Mouse (Mus musculus) heart, embryonic 15.5 days (tissue): ENCODE data around the gene Zbtb9. TPM values are rescaled to one million over a fixed set of nuclear protein-coding genes. Genes with fewer than 3 reads are reported as not detected.

Source experiments
- ATAC-seq: fragments of 200-750 bp; cut with Nextera tagmentation; replicated peaks from 2 replicates; pipeline ENCODE4 v1.8.0; 2017; ENCODE audit warnings: low read depth, moderate TSS enrichment; ENCODE audit not compliant: insufficient number of reproducible peaks, insufficient read depth, low FRiP score
- H3K27ac ChIP-seq: fragments of 300-500 bp; sonication (generic); 2 replicates; pipeline ENCODE4 v1.5.1; 2015; ENCODE audit warnings: mild to moderate bottlenecking, inconsistent platforms
- H3K27me3 ChIP-seq: fragments of 300-500 bp; sonication (generic); 2 replicates; pipeline ENCODE4 v1.6.1; 2015; ENCODE audit warnings: inconsistent platforms
- H3K36me3 ChIP-seq: fragments of 300-500 bp; sonication (generic); 2 replicates; pipeline ENCODE4 v1.6.1; 2015; ENCODE audit warnings: mild to moderate bottlenecking, inconsistent platforms
- H3K4me1 ChIP-seq: fragments of 300-500 bp; sonication (generic); replicated peaks from 2 replicates; pipeline ENCODE4 v1.6.1; 2015; ENCODE audit warnings: inconsistent platforms
- H3K4me2 ChIP-seq: fragments of 300-500 bp; sonication (generic); 2 replicates; pipeline ENCODE4 v1.6.1; 2015; ENCODE audit warnings: inconsistent platforms, mild to moderate bottlenecking, moderate library complexity
- H3K4me3 ChIP-seq: fragments of 300-500 bp; sonication (generic); 2 replicates; pipeline ENCODE4 v1.5.1; 2015; ENCODE audit warnings: mild to moderate bottlenecking, inconsistent platforms
- H3K9ac ChIP-seq: fragments of 300-500 bp; sonication (generic); 2 replicates; pipeline ENCODE4 v1.6.1; 2015; ENCODE audit warnings: mild to moderate bottlenecking, inconsistent platforms
- H3K9me3 ChIP-seq: fragments of 300-500 bp; sonication (generic); replicated peaks from 2 replicates; pipeline ENCODE4 v1.6.1; 2016; ENCODE audit warnings: inconsistent platforms
- WGBS: fragments of 180-500 bp; shearing (Covaris S2); methylation state at CpG from one replicate; pipeline ENCODE4 v1.1.7; 2015; ENCODE audit warnings: mixed read lengths; 5-methylcytosine and 5-hydroxymethylcytosine counted together
- polyA plus RNA-seq: library from polyadenylated mRNA; unstranded; fragments of >200 nt; fragmentation: Nextera tagmentation; extraction: Ambion mirVana; gene quantifications from 2 replicates; pipeline ENCODE4 v1.2.1, GENCODE M21; 2015

The Zbtb9 gene
- polyA plus RNA-seq, 1 experiment from 2014 or later = 8.3 TPM

- WGBS = 51% methylated on average over 12 of the region's 12 CpGs
- H3K36me3 ChIP-seq = no peaks in the 10 kb centered on the region
- H3K27ac ChIP-seq = no peak overlapping the region
- H3K9me3 ChIP-seq = no peaks in the 10 kb centered on the region
- H3K9ac ChIP-seq = no peak overlapping the region
- H3K4me2 ChIP-seq = peak overlapping the region; percentile 39; the same call in 1 of the 2 replicates
- H3K4me1 ChIP-seq = peaks cover 20% of the 10 kb centered on the region
- ATAC-seq = no peak
- H3K4me3 ChIP-seq = no peak overlapping the region
- H3K27me3 ChIP-seq = no peaks in the 10 kb centered on the region
These were observed 27.0 kb downstream of the Zbtb9 start for GRCm38 (mm10) chr17:26999996-27000395.

- H3K4me1 ChIP-seq = peaks cover 10% of the 10 kb centered on the region
- no peak overlapping the region for H3K4me2 ChIP-seq
- 73% methylated on average over 7 of the region's 7 CpGs for WGBS
- no peak for ATAC-seq
- no peaks in the 10 kb centered on the region for H3K36me3 ChIP-seq
- no peaks in the 10 kb centered on the region for H3K9me3 ChIP-seq
- no peak overlapping the region for H3K27ac ChIP-seq
- no peaks in the 10 kb centered on the region for H3K27me3 ChIP-seq
- H3K9ac ChIP-seq = no peak overlapping the region
- H3K4me3 ChIP-seq = no peak overlapping the region
These were observed 28.2 kb downstream of the Zbtb9 start for GRCm38 (mm10) chr17:27001151-27001550.

GRCm38 (mm10) chr17:27001889-27002288, 28.9 kb downstream of the Zbtb9 start:
- WGBS = 40% methylated on average over 6 of the region's 6 CpGs
- no peaks in the 10 kb centered on the region for H3K27me3 ChIP-seq
- H3K9me3 ChIP-seq = no peaks in the 10 kb centered on the region
- H3K27ac ChIP-seq = no peak overlapping the region
- no peak overlapping the region for H3K4me3 ChIP-seq
- H3K36me3 ChIP-seq = no peaks in the 10 kb centered on the region
- ATAC-seq = no peak
- no peak overlapping the region for H3K9ac ChIP-seq
- peaks cover 7% of the 10 kb centered on the region for H3K4me1 ChIP-seq
- H3K4me2 ChIP-seq = no peak overlapping the region

- H3K4me2 ChIP-seq = no peak overlapping the region
These were observed 31.5 kb downstream of the Zbtb9 start for GRCm38 (mm10) chr17:27004431-27004830.

GRCm38 (mm10) chr17:27004903-27005485, 32.0 kb downstream of the Zbtb9 start:
- H3K4me2 ChIP-seq = no peak overlapping the region
- no peak overlapping the region for H3K27ac ChIP-seq
- no peaks in the 10 kb centered on the region for H3K27me3 ChIP-seq
- H3K36me3 ChIP-seq = no peaks in the 10 kb centered on the region
- H3K9me3 ChIP-seq = no peaks in the 10 kb centered on the region
- no peak overlapping the region for H3K9ac ChIP-seq
- no peak overlapping the region for H3K4me3 ChIP-seq
- 31% methylated on average over 19 of the region's 19 CpGs for WGBS
- peaks cover 6% of the 10 kb centered on the region for H3K4me1 ChIP-seq
- no peak for ATAC-seq

More at GRCm38 (mm10) chr17:27004431-27004830, 31.5 kb downstream of the Zbtb9 start:
- WGBS = 30% methylated on average over 9 of the region's 9 CpGs
- Histone ChIP-seq H3K4me1 (peaks cover 7% of the 10 kb centered on the region), H3K27ac (no peak overlapping the region), H3K27me3 (no peaks in the 10 kb centered on the region), H3K9me3 (no peaks in the 10 kb centered on the region), H3K9ac (no peak overlapping the region), H3K4me3 (no peak overlapping the region), H3K36me3 (no peaks in the 10 kb centered on the region)
- ATAC-seq = no peak

GRCm38 (mm10) chr17:27005644-27006043, 32.7 kb downstream of the Zbtb9 start:
- H3K9ac ChIP-seq = no peak overlapping the region
- no peak overlapping the region for H3K4me2 ChIP-seq
- ATAC-seq = no peak

GRCm38 (mm10) chr17:27008277-27008676, 35.3 kb downstream of the Zbtb9 start:
- no peak for ATAC-seq
- no peaks in the 10 kb centered on the region for H3K9me3 ChIP-seq
- H3K27ac ChIP-seq = no peak overlapping the region
- H3K27me3 ChIP-seq = no peaks in the 10 kb centered on the region
- 80% methylated on average over 2 of the region's 2 CpGs for WGBS
- no peak overlapping the region for H3K9ac ChIP-seq
- H3K4me2 ChIP-seq = no peak overlapping the region
- no peak overlapping the region for H3K4me3 ChIP-seq
- peaks cover 12% of the 10 kb centered on the region; the same call in 1 of the 2 replicates for H3K4me1 ChIP-seq
- H3K36me3 ChIP-seq = no peaks in the 10 kb centered on the region

More at GRCm38 (mm10) chr17:27005644-27006043, 32.7 kb downstream of the Zbtb9 start:
- Histone ChIP-seq H3K36me3 (no peaks in the 10 kb centered on the region), H3K4me1 (0 out of 2 replicates have a peak, but pooled peaks cover 2% of the 10 kb centered on the region), H3K9me3 (no peaks in the 10 kb centered on the region), H3K4me3 (no peak overlapping the region), H3K27me3 (no peaks in the 10 kb centered on the region), H3K27ac (no peak overlapping the region)
- 41% methylated on average over 11 of the region's 11 CpGs for WGBS

- Histone ChIP-seq H3K36me3 (no peaks in the 10 kb centered on the region), H3K9ac (no peak overlapping the region), H3K4me1 (peaks cover 10% of the 10 kb centered on the region; the same call in 1 of the 2 replicates), H3K4me3 (no peak overlapping the region), H3K9me3 (no peaks in the 10 kb centered on the region), H3K27me3 (no peaks in the 10 kb centered on the region), H3K4me2 (no peak overlapping the region), H3K27ac (no peak overlapping the region)
- no peak for ATAC-seq
- 88% methylated on average over 10 of the region's 10 CpGs for WGBS
These were observed 38.2 kb downstream of the Zbtb9 start for GRCm38 (mm10) chr17:27011167-27011566.

GRCm38 (mm10) chr17:27011998-27012672, 39.2 kb downstream of the Zbtb9 start:
- Histone ChIP-seq H3K4me3 (no peak overlapping the region), H3K27me3 (no peaks in the 10 kb centered on the region), H3K36me3 (no peaks in the 10 kb centered on the region), H3K9me3 (no peaks in the 10 kb centered on the region), H3K9ac (no peak overlapping the region), H3K4me1 (peaks cover 10% of the 10 kb centered on the region; the same call in 1 of the 2 replicates), H3K4me2 (no peak overlapping the region), H3K27ac (no peak overlapping the region)
- 56% methylated on average over 14 of the region's 14 CpGs for WGBS
- no peak for ATAC-seq

GRCm38 (mm10) chr17:27012909-27013308, 39.9 kb downstream of the Zbtb9 start:
- no peaks in the 10 kb centered on the region for H3K9me3 ChIP-seq
- H3K9ac ChIP-seq = no peak overlapping the region
- no peaks in the 10 kb centered on the region for H3K27me3 ChIP-seq
- 34% methylated on average over 6 of the region's 6 CpGs for WGBS
- H3K4me3 ChIP-seq = no peak overlapping the region
- no peak overlapping the region for H3K27ac ChIP-seq
- peaks cover 16% of the 10 kb centered on the region for H3K4me1 ChIP-seq
- no peak overlapping the region for H3K4me2 ChIP-seq
- ATAC-seq = no peak
- no peaks in the 10 kb centered on the region for H3K36me3 ChIP-seq

GRCm38 (mm10) chr17:27017564-27018499, 44.9 kb downstream of the Zbtb9 start:
- Histone ChIP-seq H3K4me3 (peak overlapping the region; percentile 61), H3K27ac (peak overlapping the region; percentile 84), H3K4me2 (peak overlapping the region; percentile 86), H3K4me1 (peaks cover 14% of the 10 kb centered on the region), H3K36me3 (peaks cover 33% of the 10 kb centered on the region), H3K9me3 (no peaks in the 10 kb centered on the region), H3K27me3 (no peaks in the 10 kb centered on the region), H3K9ac (peak overlapping the region; percentile 58)
- ATAC-seq = peak; percentile 63
- 7% methylated on average over 34 of the region's 34 CpGs for WGBS
